Mouse (Mus musculus) v-Abl transformed pro-B cells (cell line): ENCODE data around the gene Clcn7.

Experiments
- in situ Hi-C, 2 experiments: fragments of 400-800 bp; cut with MboI; formaldehyde crosslinking; loops; one replicate each; pipeline ENCODE4 v1.15.1; 2025; ENCODE audit not compliant: unreplicated experiment in 2 of 2

The Clcn7 gene

DNA sequence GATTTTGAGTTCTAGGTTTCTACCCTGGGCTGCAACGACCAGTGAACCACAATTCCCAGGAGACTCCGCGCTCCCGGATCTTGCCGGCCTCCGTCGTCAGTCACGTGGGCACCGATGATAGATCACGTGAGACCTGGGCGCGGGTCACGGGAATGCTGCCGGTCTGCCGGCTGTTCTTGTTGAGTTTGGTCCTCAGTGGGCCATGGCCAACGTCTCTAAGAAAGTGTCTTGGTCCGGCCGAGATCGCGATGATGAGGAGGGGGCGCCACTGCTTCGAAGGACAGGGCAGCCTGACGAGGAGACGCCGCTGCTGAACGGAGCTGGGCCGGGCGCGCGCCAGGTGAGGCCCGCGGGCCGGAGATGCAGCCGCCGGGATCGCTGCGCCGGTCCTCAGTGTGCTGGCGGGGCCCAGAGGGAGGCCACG is at the start of gene Clcn7:
Gene Clcn7, plus strand, starts transcription at position 117 of the 424 bp plus-strand sequence.
- in situ Hi-C loops, result no loop called here

DNA sequence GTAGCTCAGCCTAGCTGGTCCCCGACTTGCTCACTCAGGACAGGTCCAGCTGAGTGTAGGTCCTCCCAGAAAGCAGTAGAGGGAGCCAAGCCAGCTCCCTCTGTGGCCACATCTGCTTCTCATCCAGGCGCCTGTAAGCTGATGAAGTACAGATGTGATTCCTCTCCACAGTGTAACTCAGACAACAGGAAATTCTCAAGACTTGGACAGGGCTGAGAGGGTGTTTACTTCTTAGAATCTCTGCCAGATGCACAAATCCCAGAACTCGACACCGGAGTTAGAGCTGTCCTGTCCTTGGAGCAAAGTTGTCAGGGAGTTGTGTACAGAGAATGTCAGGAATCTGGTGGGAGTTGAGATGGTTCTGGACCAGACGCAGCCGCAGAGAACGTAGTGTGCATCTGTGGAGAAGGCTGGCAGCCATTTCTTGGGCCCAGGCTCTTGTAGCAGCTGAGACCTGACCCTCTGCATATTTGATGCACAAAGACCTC is 49.7 kb upstream of the Clcn7 start, which contains the start of gene Tmem204:
Gene Tmem204, minus strand, starts transcription at position 148 of the 488 bp plus-strand sequence.
- in situ Hi-C loops, result no loop called here

DNA sequence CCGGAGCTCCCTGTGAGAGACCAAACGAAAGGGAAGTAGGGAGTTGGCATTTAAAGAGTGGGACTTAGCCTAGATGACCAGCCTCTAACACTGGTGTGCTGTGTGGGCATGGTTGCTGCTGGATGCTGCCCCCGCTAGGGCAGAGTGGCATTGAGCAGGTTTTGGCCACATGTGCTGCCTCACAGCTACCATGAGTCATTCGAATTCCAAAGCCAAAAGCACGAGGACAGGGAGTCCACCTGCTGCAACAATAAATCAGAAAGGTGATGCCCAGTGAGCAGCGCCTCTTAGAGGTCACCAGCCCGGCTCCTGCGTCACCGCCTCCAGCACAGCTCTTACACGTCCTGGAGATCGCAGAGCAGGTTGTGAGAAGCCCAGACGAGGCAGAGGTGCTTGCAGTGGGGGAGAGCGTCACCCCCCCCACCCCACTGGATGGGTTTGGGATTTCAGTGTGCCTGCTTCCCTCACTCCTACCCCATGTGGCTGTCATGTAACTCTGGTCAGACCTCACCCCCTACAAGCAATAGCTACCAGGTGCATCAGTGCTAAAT is 48.3 kb upstream of the Clcn7 start:
- in situ Hi-C loops, result no loop called here

DNA sequence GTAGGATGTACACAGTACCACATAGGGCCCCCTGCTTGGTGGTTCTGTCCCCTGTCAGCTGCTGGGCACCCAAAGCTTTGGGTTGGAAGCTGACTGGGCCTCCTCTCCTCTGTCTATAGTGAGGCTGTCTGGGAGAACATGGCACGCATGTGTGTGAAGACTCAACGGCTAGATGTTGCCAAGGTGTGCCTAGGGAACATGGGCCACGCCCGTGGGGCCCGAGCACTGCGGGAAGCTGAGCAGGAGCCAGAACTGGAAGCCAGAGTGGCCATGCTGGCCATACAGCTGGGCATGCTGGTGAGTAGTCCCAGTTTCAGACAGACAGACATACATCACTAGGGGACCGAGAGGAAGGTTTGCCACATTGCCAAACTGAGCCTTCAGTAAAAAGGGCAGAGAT is 46.5 kb upstream of the Clcn7 start:
- in situ Hi-C loops, result no loop called here

DNA sequence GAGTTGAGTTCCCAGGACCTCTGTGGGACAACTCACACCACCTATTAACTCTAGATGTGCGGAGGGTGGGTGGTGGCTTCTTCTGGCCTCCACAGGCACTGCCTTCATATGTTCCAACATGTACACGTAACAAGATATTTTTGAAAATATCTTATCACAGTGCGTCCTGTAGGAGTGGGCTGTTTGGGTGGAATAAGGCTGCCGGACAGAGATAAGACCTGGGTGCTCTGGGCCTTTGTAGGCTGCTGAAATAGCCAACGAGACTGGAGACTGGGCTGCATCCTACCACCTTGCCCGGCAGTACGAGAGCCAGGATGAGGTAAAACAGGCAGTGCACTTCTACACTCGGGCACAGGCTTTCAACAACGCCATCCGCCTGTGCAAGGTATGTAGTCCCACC is 44.0 kb upstream of the Clcn7 start:
- in situ Hi-C loops, result no loop called here

DNA sequence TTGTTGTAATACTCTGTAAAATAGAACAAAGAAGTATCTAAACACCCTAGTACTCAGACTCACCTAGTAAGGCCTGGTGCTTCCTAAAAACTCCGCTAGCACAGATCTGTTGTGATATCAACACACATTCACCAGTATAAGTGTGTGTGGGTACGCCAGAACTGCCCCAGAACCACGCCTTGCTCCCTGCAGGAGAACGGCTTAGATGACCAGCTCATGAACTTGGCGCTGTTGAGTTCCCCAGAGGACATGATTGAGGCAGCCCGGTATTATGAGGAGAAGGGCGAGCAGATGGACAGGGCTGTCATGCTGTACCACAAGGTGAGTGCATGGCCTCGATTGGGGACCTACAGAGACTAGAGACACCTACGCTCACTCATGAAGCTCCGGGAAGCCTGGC is 42.7 kb upstream of the Clcn7 start:
- in situ Hi-C loops, result no loop called here

DNA sequence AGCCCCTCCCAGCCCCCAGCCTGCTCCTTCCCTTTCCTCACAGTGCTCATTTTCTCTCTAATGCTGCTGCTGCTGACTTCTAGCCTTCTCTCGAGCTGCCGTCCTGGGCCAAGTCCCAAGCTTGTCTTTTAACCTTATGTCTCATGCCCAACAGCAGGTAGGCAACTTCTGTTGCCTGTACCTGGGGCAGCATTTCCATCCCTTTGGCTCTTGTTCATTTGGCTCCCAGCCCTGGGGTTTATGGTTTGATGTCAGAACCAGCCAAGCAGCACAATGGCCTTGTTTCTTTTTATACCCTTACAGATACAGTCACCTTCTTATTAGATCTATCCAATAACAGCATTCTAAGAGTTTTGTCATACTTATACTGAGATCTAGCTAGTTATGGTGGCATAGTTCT is 37.0 kb upstream of the Clcn7 start:
- in situ Hi-C loops, result no loop called here

DNA sequence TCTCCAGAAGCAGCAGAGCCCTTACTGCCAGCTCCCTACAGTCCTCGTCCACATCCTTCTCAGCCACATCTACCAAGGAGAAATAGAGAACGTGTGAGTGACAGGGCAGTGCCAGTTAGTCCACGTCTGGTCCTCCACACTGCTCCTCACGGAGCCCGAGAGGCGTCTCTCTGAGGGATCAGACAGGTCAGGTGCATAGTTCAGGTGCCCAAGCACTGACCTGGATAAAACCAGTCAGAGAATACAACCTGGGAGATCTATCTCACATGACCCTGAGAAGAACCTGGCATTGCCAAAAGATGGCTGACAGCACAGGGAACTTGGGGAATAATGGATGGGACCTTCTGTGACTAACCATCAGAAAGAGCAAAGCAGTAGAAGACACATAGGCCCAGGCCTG is 33.1 kb upstream of the Clcn7 start:
- in situ Hi-C loops, result no loop called here

DNA sequence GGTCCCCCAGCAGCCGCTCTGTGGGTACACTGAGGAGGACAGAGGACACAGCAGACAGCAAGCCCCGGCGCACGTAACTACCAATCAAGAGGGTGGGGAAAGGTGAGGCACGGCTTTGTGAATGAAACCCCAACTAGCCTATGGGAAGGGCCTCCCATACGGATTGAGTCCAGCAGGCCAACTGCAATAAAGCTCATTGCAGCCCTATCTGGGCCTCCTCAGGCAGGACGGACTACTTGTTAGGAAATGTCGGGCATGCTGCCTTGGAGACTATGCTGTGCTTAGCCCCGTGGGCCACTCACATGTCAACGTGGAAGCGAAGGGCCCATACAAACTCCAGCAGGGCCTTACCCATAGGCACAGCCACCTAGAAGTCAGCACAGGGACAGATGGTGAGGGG is 31.9 kb upstream of the Clcn7 start:
- in situ Hi-C loops, result no loop called here

DNA sequence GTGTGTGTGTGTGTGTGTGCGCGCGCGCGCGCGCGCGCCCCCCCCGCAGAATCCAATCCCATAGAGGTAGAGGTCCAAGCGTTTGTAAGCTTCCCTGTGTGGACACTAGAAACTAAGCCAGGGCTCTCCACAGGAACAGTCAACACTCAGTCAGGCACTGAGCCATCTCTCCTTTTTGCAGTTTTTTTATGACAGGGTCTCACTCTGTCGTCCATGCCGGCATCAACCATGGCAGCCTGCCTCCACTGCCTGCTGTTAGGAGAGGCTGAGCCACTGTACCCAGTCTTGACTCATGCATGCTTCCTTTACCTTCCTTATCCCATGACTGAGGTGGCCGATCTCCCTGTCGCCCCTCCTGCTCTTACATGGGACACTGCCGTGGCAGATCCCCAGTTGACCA is 25.4 kb upstream of the Clcn7 start:
- in situ Hi-C loops, result no loop called here

DNA sequence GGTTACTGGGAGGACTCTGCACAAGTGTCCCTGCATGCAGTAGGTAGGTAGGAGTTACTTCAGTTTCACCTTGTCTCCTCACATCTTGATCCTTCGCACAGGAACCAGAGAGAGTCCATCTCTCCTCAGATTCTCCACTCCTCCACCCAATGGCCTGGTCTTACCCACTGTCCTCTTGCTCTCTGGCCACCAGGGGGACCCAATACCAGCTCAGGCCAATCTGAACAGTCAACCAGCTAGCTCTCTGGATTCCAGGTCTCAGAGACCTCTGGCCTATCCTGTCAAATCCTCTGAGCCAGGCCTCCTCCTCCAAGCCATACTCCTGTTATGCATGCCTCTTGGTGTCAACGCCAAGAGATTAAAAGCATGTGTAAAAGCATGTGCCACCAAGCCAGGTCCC is 23.6 kb upstream of the Clcn7 start:
- in situ Hi-C loops, result no loop called here

DNA sequence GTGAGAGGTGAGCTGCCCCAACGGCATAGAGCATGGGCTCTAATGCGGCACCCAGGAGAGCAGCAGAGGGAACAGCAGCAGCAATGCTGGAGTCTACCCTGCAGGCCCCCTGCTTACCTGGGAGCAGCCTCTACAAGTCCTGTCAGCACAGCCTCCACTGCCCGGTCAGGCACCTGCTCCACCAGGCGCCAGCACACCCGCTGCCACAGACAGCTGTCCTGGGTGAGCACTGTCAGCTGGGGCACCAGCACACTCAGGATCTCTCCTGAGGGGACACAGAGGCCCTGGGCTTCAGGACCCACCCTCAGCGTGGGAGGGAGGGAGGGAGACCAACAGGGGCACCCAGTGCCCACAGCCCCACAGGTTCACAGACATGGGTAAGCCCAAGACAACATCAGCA is 22.6 kb upstream of the Clcn7 start:
- in situ Hi-C loops, result no loop called here

DNA sequence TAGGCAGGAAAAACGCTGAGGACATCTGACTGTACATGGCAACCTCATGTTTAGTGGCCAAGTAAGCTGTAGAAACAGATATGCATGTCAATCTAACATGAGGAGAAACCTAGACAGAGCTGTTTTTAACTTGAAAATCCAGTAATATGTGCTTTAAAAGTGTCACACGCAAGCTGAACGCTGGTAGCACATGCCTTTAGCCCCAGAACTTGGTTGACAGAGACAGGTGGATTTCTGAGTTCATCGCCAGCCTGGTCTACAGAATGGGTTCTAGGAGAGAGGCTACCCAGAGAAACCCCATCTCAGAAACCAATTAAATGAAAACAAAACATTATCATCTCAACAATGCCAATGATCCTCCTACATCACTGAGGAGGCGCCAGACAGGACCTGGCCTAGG is 22.0 kb upstream of the Clcn7 start:
- in situ Hi-C loops, result no loop called here

DNA sequence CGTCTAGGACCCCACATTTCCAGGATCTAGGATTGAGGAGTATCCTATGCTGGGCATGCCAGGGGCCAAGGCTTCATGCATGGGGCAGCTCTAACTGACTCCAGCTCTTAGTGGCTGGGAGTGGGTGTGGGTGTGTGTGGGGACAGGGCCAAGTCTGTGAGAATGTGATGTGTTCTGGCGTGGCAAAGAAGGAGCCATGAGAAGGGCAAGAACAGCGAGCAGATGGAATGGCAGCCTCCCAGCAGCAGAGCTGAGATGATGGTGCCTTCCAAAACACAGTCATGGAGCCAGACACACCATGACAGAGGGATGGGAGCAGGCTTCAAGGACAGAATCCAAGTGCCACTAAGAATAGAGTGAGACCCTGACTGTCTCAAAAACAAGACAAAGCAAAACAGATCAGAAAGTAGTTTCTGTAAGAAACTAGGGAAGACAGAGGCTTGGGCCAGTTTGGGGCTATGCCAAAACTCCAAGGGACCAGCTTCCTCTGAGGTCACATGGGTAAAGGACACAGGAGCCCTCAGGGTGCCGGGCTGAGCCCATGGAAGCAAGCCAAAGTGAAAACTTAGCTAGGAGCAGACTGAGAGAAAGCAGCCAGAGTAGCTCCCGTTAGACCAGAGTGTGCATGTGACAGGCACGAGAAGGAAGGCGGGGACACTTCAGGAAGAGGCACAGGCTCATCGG is 21.3 kb upstream of the Clcn7 start:
- in situ Hi-C loops, result no loop called here

DNA sequence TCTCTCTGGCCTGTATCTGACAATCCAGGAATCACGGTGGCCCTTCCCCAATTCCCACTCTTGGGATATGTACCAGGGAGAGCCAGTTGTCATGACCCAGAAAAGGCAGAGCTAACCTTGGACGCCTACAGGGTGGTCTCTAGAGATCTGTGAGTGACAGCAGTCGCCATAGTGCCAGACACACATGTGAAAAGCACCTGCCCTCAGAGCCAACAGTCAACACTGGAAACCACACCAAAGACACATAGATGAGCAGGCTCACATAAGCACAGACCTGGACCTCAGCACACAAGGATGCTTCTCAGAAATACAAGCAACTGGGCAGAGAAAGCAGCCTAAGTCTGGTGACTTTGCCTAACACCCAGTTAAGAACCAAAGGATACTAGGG is 20.8 kb upstream of the Clcn7 start:
- in situ Hi-C loops, result no loop called here

DNA sequence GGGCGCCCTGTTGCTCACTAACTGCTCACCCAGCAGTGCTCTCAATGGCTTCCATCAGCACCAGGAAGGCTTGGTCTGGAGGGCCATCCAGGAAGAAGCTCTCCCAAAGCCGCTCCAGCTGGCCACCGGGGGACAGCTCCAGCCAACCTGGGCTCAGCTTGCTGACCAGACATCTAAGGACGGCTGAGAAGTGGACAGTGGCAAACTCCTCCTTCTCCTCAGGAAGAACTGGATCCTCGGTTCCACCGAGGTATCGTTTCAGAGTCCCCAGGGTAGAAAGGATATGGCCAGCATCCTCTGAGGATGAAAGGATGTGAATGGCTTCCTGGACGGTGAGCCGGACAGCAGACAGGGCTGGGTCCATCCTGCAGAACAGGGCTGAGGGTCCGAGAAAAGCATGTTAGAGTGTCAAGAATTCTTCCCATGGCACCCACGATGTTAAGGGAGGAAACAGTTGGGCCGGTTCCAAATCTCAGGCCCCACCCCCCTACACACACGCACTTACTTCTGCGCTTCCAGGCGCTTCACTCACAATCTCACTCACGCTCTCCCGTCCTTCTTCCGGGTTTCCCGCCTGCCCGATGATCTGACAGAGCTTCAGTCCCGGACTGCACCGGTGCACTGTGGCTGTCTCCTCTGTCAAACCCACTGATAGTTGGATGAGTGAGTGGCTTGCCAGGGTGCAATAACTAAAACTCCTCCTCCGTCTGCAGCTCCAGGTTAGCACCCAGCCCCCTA is 18.1 kb upstream of the Clcn7 start:
- in situ Hi-C loops, result no loop called here

DNA sequence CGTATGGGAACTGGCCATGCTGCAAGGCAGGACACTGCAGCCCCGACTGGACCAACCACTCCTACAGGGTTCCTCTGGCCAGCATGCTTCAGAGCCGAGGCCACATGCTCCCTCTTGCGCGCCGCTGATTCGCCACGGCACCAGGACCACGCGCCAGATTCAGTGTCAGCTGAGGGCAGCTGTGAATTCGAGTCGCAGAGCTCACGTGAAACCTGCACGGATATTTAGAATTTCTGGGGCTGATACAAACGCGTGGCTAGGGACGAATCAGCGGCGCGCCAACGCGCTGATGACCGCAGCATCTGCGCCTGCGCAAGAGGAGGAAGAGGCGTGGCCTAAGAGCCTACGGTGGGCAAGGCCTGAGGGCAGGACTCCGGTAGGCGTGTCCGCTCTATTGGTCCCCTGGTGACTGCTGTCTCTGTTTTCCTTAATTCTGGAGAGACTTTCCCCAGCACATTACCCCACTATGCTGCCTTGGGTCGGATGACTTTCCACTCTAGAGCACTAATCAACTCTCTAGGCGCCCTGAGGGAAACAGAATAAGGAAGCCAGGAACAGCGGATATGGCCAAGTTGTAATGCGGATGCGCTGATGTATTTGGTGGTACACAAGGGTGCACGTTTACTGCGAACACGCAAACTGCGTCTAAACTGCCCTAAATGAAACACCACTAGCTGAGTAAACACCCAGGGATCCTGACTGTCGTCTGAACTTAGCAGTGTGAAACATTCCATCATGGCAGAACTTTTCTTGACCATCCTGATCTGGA is 17.3 kb upstream of the Clcn7 start, which contains the start of gene Telo2:
Gene Telo2, minus strand, starts transcription at position 304 of the 769 bp plus-strand sequence.
- in situ Hi-C loops, result no loop called here

DNA sequence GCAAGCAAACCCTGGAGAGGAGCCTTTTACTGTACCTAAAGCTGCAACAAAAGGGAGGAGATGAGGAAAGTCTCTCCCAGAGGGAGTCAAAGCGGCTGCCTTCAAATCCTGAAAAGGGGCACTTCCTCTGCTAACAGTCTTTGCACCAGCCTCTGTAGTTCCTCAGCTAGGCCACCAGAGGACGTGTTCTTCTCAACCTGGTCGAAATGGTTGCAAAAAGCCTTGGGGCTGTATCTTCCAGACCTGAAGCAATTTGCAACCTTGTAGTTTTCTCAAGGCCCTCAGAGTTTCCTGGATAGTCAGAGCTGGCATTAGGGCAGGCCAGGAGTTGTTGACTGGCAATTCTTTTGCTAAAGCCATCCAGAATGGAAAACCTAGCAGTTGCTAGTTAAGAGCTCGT is 15.9 kb upstream of the Clcn7 start:
- in situ Hi-C loops, result no loop called here

DNA sequence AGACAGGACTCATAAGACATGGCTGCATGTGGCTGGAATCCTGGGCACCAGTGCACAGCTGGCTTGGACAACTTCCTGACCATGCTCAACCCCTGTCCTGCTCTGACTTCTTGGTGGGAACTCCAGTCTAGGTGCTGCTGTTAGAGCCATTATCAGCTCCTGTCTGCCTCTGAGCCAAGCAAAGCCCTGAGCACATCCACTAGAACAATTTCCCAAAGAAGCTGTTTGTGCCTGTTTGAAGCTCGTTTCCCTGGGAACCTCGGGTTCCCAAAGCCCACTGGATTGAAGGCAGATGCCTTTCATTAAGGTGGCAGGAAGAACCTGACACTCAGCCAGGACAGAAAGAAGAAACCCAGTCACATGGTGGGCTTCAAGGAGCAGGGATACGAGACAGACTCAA is 12.8 kb upstream of the Clcn7 start, which contains the start of gene Ptx4:
Gene Ptx4, plus strand, starts transcription at position 355 of the 400 bp plus-strand sequence.
- in situ Hi-C loops, result loop anchor here (5.0 kb wide), 2 partner anchors 157 to 167 kb away; no protein-coding TSS in a partner anchor

DNA sequence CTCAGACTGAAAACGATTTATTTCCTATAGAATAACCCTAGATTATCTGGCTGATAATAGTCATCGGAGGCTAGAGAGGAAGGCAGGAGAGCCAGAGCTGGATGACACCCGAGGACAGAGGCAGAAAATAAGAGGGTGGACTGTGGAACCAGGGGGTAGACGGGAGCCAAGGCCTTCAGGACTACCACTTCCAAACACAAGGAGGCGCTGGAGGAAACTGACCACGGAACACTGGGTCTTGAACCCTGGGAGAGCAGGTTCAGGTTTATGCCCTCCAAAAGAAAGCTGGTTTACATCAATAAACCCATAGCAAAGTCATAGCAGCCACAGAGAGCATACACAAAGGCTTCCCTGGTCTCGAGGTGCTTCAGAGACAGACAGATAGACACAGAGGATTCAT is 9.2 kb upstream of the Clcn7 start:
- in situ Hi-C loops, result loop anchor here (5.0 kb wide), 2 partner anchors 153 to 163 kb away; no protein-coding TSS in a partner anchor
